Mouse (Mus musculus) heart, adult 2 months (tissue): ENCODE measurements around the gene Ccp110. TPM values are rescaled to one million over a fixed set of nuclear protein-coding genes. Genes with fewer than 3 reads are reported as not detected.
A peak's percentile ranks its signal among the peaks of the same experiment; 100 is the strongest.

Experiments used
- DNase-seq, 2 experiments: peaks; one replicate each; pipeline ENCODE4 v3.0.0; 2021
- H3K27ac ChIP-seq: fragments of 200-600 bp; 2 replicates; pipeline ENCODE4 v1.8.1; 2022
- H3K27me3 ChIP-seq: fragments of 200-500 bp; 2 replicates; pipeline ENCODE4 v1.6.1; 2012; ENCODE audit warnings: mild to moderate bottlenecking, low read length, inconsistent platforms, mixed read lengths; ENCODE audit not compliant: control insufficient read depth, insufficient read depth
- H3K36me3 ChIP-seq: fragments of 200-500 bp; 2 replicates; pipeline ENCODE4 v1.6.1; 2012; ENCODE audit warnings: low read length, inconsistent platforms; ENCODE audit not compliant: control insufficient read depth, insufficient read depth
- H3K4me1 ChIP-seq: fragments of 200-500 bp; 2 replicates; pipeline ENCODE4 v1.6.1; 2011; ENCODE audit warnings: low read length; ENCODE audit not compliant: control insufficient read depth, insufficient read depth
- H3K4me3 ChIP-seq: fragments of 200-600 bp; 2 replicates; pipeline ENCODE4 v1.8.1; 2022
- H3K79me2 ChIP-seq: fragments of 200-500 bp; replicated peaks from 2 replicates; pipeline ENCODE4 v1.6.1; 2012; ENCODE audit warnings: mild to moderate bottlenecking, inconsistent platforms, low read length, moderate library complexity, mixed read lengths; ENCODE audit not compliant: control insufficient read depth, insufficient read depth
- H3K9ac ChIP-seq: fragments of 200-500 bp; 2 replicates; pipeline ENCODE4 v1.6.1; 2012; ENCODE audit warnings: low read depth, mild to moderate bottlenecking, control low read depth, inconsistent platforms, low read length, mixed read lengths
- CTCF ChIP-seq: fragments of 200-600 bp; IDR thresholded peaks from 2 replicates; pipeline ENCODE4 v1.8.1; 2022; ENCODE audit warnings: antibody characterized with exemption, mild to moderate bottlenecking, moderate library complexity
- EP300 ChIP-seq: fragments of 200-500 bp; IDR thresholded peaks from 2 replicates; pipeline ENCODE4 v1.6.1; 2011; ENCODE audit warnings: low read depth, low read length, control low read depth; ENCODE audit not compliant: insufficient read depth
- POLR2A ChIP-seq: fragments of 200-500 bp; IDR thresholded peaks from 2 replicates; pipeline ENCODE4 v1.6.1; 2011; ENCODE audit warnings: mild to moderate bottlenecking, low read depth, low read length, control low read depth; ENCODE audit not compliant: insufficient read depth
- WGBS: fragments of 180-500 bp; shearing (Covaris S2); methylation state at CpG from one replicate; pipeline ENCODE4 v1.1.7; 2018; 5-methylcytosine and 5-hydroxymethylcytosine counted together
- intact Hi-C: fragments of 180-260 bp; cut with DNase I; formaldehyde crosslinking; loops from one replicate; pipeline ENCODE4 v1.15.1; 2025
- polyA plus RNA-seq: library from polyadenylated mRNA; depleted of rRNA; stranded (reverse); fragments of >200 nt; gene quantifications from 2 replicates; pipeline ENCODE4 v1.2.3, GENCODE M21; 2012
- total RNA-seq, 2 experiments: library from RNA; stranded (reverse); gene quantifications; 2 replicates each; pipeline ENCODE4 v1.2.3; 2021

Ccp110 gene
- total and polyA plus RNA-seq, 3 experiments, result 1.4 to 1.6 (median 1.5) TPM

- under 1% methylated on average over 66 of the region's 66 CpGs for WGBS
- peak; percentile 90 to 93 for DNase-seq
- Histone ChIP-seq H3K79me2 (peaks cover 2% of the 10 kb centered on the region; the same call in 1 of the 2 replicates), H3K4me3 (peak within 1 kb of the TSS; percentile 93), H3K27ac (peak within 1 kb of the TSS; percentile 81), H3K4me1 (no peaks in the 10 kb centered on the region; the same call in 1 of the 2 replicates), H3K9ac (peak within 1 kb of the TSS; percentile 88), H3K27me3 (no peaks in the 10 kb centered on the region), H3K36me3 (peaks cover 5% of the 10 kb centered on the region; the same call in 1 of the 2 replicates)
- intact Hi-C loops, result no loop called here
- TF ChIP-seq EP300 (0 out of 2 replicates have a peak, but pooled peaks have one; percentile 8), POLR2A (peak; percentile 63; the same call in 1 of the 2 replicates), CTCF (peak; percentile 27)
Measured at GRCm38 (mm10) chr7:118705101-118705961, 7.0 kb upstream of the Ccp110 start, which contains the start of gene Gde1. Gde1 (minus strand) TSS chr7:118705778.

DNA sequence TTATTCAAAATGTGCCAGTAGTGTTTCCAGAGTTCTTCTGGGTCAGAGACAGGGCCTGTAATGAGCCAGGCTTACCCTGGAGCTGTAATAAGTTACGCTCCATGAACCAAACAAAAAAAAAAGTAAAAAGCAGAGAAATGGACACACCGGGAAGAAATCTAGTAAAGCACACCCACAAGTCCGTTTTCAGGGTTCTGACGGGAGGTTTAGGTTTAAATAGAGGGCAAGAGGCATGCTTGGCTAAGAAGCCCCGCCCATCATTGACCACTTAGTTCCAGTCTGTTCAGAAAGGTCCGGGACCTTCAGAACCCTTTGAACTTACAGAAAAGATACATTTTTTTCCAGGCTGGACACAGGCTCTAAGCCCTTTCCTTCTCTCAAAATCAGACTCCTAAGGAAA, 6.3 kb upstream of the Ccp110 start:
- DNase-seq, result no peak
- peaks cover 5% of the 10 kb centered on the region; the same call in 1 of the 2 replicates for H3K36me3 ChIP-seq
- peak overlapping the region; percentile 93 for H3K4me3 ChIP-seq
- H3K4me1 ChIP-seq, result no peaks in the 10 kb centered on the region; the same call in 1 of the 2 replicates
- WGBS, result 56% methylated on average over 6 of the region's 6 CpGs
- no peaks in the 10 kb centered on the region for H3K27me3 ChIP-seq
- H3K79me2 ChIP-seq, result peaks cover 2% of the 10 kb centered on the region; the same call in 1 of the 2 replicates
- peak overlapping the region; percentile 81 for H3K27ac ChIP-seq
- no peak overlapping the region for H3K9ac ChIP-seq
- no peak for TF ChIP-seq EP300
- TF ChIP-seq CTCF, result no peak
- no peak for TF ChIP-seq POLR2A
- intact Hi-C loops, result no loop called here

DNA sequence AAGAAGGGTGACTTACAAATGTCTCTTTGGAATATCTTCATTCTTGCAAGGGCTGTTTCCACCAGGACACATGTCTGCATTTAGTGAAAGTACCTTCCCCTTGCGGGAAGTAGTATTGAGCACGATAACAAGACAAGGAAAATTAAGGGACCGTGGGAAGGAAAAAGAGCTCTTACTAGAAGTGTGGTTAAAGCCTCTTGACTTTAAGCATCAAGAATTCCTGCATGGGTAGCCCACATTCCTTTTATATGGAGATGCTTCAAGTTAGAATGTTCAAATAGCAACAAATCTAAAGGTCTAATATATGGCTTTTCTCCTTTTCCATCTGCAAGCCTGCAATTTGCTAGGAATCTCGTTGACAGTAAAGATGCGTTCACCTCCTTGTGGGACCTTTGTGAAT, 5.9 kb upstream of the Ccp110 start:
- DNase-seq, result no peak
- no peak overlapping the region for H3K4me3 ChIP-seq
- H3K9ac ChIP-seq, result no peak overlapping the region
- H3K27me3 ChIP-seq, result no peaks in the 10 kb centered on the region
- peaks cover 2% of the 10 kb centered on the region; the same call in 1 of the 2 replicates for H3K79me2 ChIP-seq
- H3K36me3 ChIP-seq, result peaks cover 5% of the 10 kb centered on the region; the same call in 1 of the 2 replicates
- H3K27ac ChIP-seq, result no peak overlapping the region
- TF ChIP-seq EP300 (no peak), CTCF (no peak), POLR2A (no peak)
- intact Hi-C loops, result no loop called here
- no peaks in the 10 kb centered on the region; the same call in 1 of the 2 replicates for H3K4me1 ChIP-seq
- WGBS, result 95% methylated on average over 5 of the region's 5 CpGs

- WGBS, result 70% methylated on average over 2 of the region's 2 CpGs
Measured at GRCm38 (mm10) chr7:118707216-118707615, 5.1 kb upstream of the Ccp110 start.

GRCm38 (mm10) chr7:118708002-118708401, 4.3 kb upstream of the Ccp110 start:
- no peak for DNase-seq
- intact Hi-C loops, result no loop called here
- Histone ChIP-seq H3K9ac (no peak overlapping the region), H3K79me2 (no peaks in the 10 kb centered on the region; the same call in 1 of the 2 replicates), H3K4me3 (no peak overlapping the region), H3K27ac (no peak overlapping the region), H3K27me3 (no peaks in the 10 kb centered on the region), H3K36me3 (peaks cover 5% of the 10 kb centered on the region; the same call in 1 of the 2 replicates), H3K4me1 (no peaks in the 10 kb centered on the region; the same call in 1 of the 2 replicates)
- TF ChIP-seq CTCF, result no peak
- TF ChIP-seq EP300, result no peak
- no peak for TF ChIP-seq POLR2A
- WGBS, result 31% methylated on average over 4 of the region's 4 CpGs

More at GRCm38 (mm10) chr7:118707216-118707615, 5.1 kb upstream of the Ccp110 start:
- H3K27ac ChIP-seq, result no peak overlapping the region
- intact Hi-C loops, result no loop called here
- DNase-seq, result no peak
- no peaks in the 10 kb centered on the region; the same call in 1 of the 2 replicates for H3K4me1 ChIP-seq
- no peaks in the 10 kb centered on the region; the same call in 1 of the 2 replicates for H3K79me2 ChIP-seq
- no peaks in the 10 kb centered on the region for H3K27me3 ChIP-seq
- no peak overlapping the region for H3K4me3 ChIP-seq
- no peak for TF ChIP-seq POLR2A
- no peak for TF ChIP-seq EP300
- no peak for TF ChIP-seq CTCF
- H3K9ac ChIP-seq, result no peak overlapping the region
- H3K36me3 ChIP-seq, result peaks cover 5% of the 10 kb centered on the region; the same call in 1 of the 2 replicates

GRCm38 (mm10) chr7:118710776-118711175, 1.6 kb upstream of the Ccp110 start:
- TF ChIP-seq POLR2A (no peak), CTCF (no peak), EP300 (no peak)
- H3K4me1 ChIP-seq, result no peaks in the 10 kb centered on the region
- no peaks in the 10 kb centered on the region for H3K27me3 ChIP-seq
- no peaks in the 10 kb centered on the region for H3K79me2 ChIP-seq
- no peak for DNase-seq
- intact Hi-C loops, result loop anchor here (10.0 kb wide), 1 partner anchor 596 kb away; the partner anchor contains the start of gene Rps15a
- H3K9ac ChIP-seq, result no peak overlapping the region
- no peak overlapping the region for H3K27ac ChIP-seq
- H3K36me3 ChIP-seq, result no peaks in the 10 kb centered on the region
- no peak overlapping the region for H3K4me3 ChIP-seq
- WGBS, result 69% methylated on average over 5 of the region's 5 CpGs
